Mouse (Mus musculus): ENCODE results near the gene Cacna1s. TPM values are rescaled to one million over a fixed set of nuclear protein-coding genes. Genes with fewer than 3 reads are reported as not detected.
A peak's percentile ranks its signal among the peaks of the same experiment; 100 is the strongest.

The Cacna1s gene
- total and polyA plus RNA-seq, 2 experiments from 2014 or later: 0.57 to 0.71 TPM

- ATAC-seq (ENCODE audit: low FRiP score) (no peak), DNase-seq (ENCODE audit: low spot score) (peak; percentile 50)
- H3K4me1 ChIP-seq (ENCODE audit: insufficient read depth, low read length): no peaks in the 10 kb centered on the region
- H3K9me3 ChIP-seq (ENCODE audit: low read length): no peaks in the 10 kb centered on the region
- TF ChIP-seq CTCF (IDR thresholded peaks at IDR 0.05): peak; percentile 76
- no peaks in the 10 kb centered on the region for H3K36me3 ChIP-seq (ENCODE audit: insufficient read depth, low read length)
- WGBS: 9% methylated on average over 3 of the region's 3 CpGs
- H3K27me3 ChIP-seq (ENCODE audit: insufficient read depth, low read length): no peaks in the 10 kb centered on the region
- H3K27ac ChIP-seq (ENCODE audit: low read depth, low read length): no peak overlapping the region
- H3K4me2 ChIP-seq (ENCODE audit: low read depth, low read length, poor library complexity, severe bottlenecking): no peak overlapping the region
- H3K4me3 ChIP-seq (ENCODE audit: low read depth, low read length): no peak overlapping the region
- H3K9ac ChIP-seq (replicated peaks; ENCODE audit: low read length, poor library complexity, severe bottlenecking): no peak overlapping the region
These were observed 23.5 kb downstream of the Cacna1s start for GRCm38 (mm10) chr1:136076086-136076485.

GRCm38 (mm10) chr1:136077656-136078055 is 25.1 kb downstream of the Cacna1s start:
- no peak overlapping the region; the same call in 1 of the 2 replicates for H3K27ac ChIP-seq (ENCODE audit: low read depth, low read length)
- no peaks in the 10 kb centered on the region for H3K27me3 ChIP-seq (ENCODE audit: insufficient read depth, low read length)
- TF ChIP-seq CTCF (IDR thresholded peaks at IDR 0.05): no peak
- 64% methylated on average over 4 of the region's 4 CpGs for WGBS
- H3K4me2 ChIP-seq (ENCODE audit: low read depth, low read length, poor library complexity, severe bottlenecking): no peak overlapping the region
- H3K36me3 ChIP-seq (ENCODE audit: insufficient read depth, low read length): no peaks in the 10 kb centered on the region
- no peak for ATAC-seq (ENCODE audit: low FRiP score)
- H3K4me1 ChIP-seq (ENCODE audit: insufficient read depth, low read length): no peaks in the 10 kb centered on the region
- H3K9ac ChIP-seq (replicated peaks; ENCODE audit: low read length, poor library complexity, severe bottlenecking): no peak overlapping the region
- DNase-seq (ENCODE audit: low spot score): no peak
- H3K9me3 ChIP-seq (ENCODE audit: low read length): 0 out of 2 replicates have a peak, but pooled peaks cover 3% of the 10 kb centered on the region
- no peak overlapping the region for H3K4me3 ChIP-seq (ENCODE audit: low read depth, low read length)

- TF ChIP-seq CTCF (IDR thresholded peaks at IDR 0.05): no peak
- 85% methylated on average over 1 of the region's 1 CpGs for WGBS
- DNase-seq (ENCODE audit: low spot score): no peak
- Histone ChIP-seq H3K27ac (ENCODE audit: low read depth, low read length) (no peak overlapping the region), H3K9ac (replicated peaks; ENCODE audit: low read length, poor library complexity, severe bottlenecking) (no peak overlapping the region), H3K4me1 (ENCODE audit: insufficient read depth, low read length) (no peaks in the 10 kb centered on the region), H3K36me3 (ENCODE audit: insufficient read depth, low read length) (no peaks in the 10 kb centered on the region), H3K4me3 (ENCODE audit: low read depth, low read length) (no peak overlapping the region), H3K27me3 (ENCODE audit: insufficient read depth, low read length) (no peaks in the 10 kb centered on the region), H3K4me2 (ENCODE audit: low read depth, low read length, poor library complexity, severe bottlenecking) (no peak overlapping the region), H3K9me3 (ENCODE audit: low read length) (0 out of 2 replicates have a peak, but pooled peaks cover 3% of the 10 kb centered on the region)
- ATAC-seq (ENCODE audit: low FRiP score): no peak
These were observed 28.6 kb downstream of the Cacna1s start for GRCm38 (mm10) chr1:136081161-136081560.

GRCm38 (mm10) chr1:136085988-136086685 is 33.6 kb downstream of the Cacna1s start:
- 87% methylated on average over 3 of the region's 3 CpGs for WGBS

GRCm38 (mm10) chr1:136089368-136090165 is 37.0 kb downstream of the Cacna1s start:
- ATAC-seq (ENCODE audit: low FRiP score) (peak; percentile 63; the same call in 1 of the 2 replicates), DNase-seq (ENCODE audit: low spot score) (peak; percentile 10)
- H3K27ac ChIP-seq (ENCODE audit: low read depth, low read length): peak overlapping the region; percentile 63
- H3K4me2 ChIP-seq (ENCODE audit: low read depth, low read length, poor library complexity, severe bottlenecking): no peak overlapping the region
- no peaks in the 10 kb centered on the region for H3K9me3 ChIP-seq (ENCODE audit: low read length)
- no peaks in the 10 kb centered on the region for H3K36me3 ChIP-seq (ENCODE audit: insufficient read depth, low read length)
- WGBS: 54% methylated on average over 9 of the region's 9 CpGs
- peaks cover 8% of the 10 kb centered on the region; the same call in 1 of the 2 replicates for H3K4me1 ChIP-seq (ENCODE audit: insufficient read depth, low read length)
- H3K4me3 ChIP-seq (ENCODE audit: low read depth, low read length): no peak overlapping the region
- no peaks in the 10 kb centered on the region for H3K27me3 ChIP-seq (ENCODE audit: insufficient read depth, low read length)
- TF ChIP-seq CTCF (IDR thresholded peaks at IDR 0.05): no peak
- no peak overlapping the region for H3K9ac ChIP-seq (replicated peaks; ENCODE audit: low read length, poor library complexity, severe bottlenecking)

More at GRCm38 (mm10) chr1:136085988-136086685, 33.6 kb downstream of the Cacna1s start:
- no peak for ATAC-seq (ENCODE audit: low FRiP score)
- Histone ChIP-seq H3K4me2 (ENCODE audit: low read depth, low read length, poor library complexity, severe bottlenecking) (no peak overlapping the region), H3K9ac (replicated peaks; ENCODE audit: low read length, poor library complexity, severe bottlenecking) (no peak overlapping the region), H3K4me1 (ENCODE audit: insufficient read depth, low read length) (peaks cover 8% of the 10 kb centered on the region; the same call in 1 of the 2 replicates), H3K4me3 (ENCODE audit: low read depth, low read length) (no peak overlapping the region), H3K36me3 (ENCODE audit: insufficient read depth, low read length) (no peaks in the 10 kb centered on the region), H3K27ac (ENCODE audit: low read depth, low read length) (no peak overlapping the region), H3K27me3 (ENCODE audit: insufficient read depth, low read length) (no peaks in the 10 kb centered on the region), H3K9me3 (ENCODE audit: low read length) (0 out of 2 replicates have a peak, but pooled peaks cover 3% of the 10 kb centered on the region)
- no peak for DNase-seq (ENCODE audit: low spot score)
- TF ChIP-seq CTCF (IDR thresholded peaks at IDR 0.05): no peak

GRCm38 (mm10) chr1:136093726-136094125 is 41.2 kb downstream of the Cacna1s start:
- H3K36me3 ChIP-seq (ENCODE audit: insufficient read depth, low read length): no peaks in the 10 kb centered on the region
- ATAC-seq (ENCODE audit: low FRiP score): no peak
- DNase-seq (ENCODE audit: low spot score): no peak
- TF ChIP-seq CTCF (IDR thresholded peaks at IDR 0.05): no peak
- no peaks in the 10 kb centered on the region for H3K27me3 ChIP-seq (ENCODE audit: insufficient read depth, low read length)
- peaks cover 8% of the 10 kb centered on the region; the same call in 1 of the 2 replicates for H3K4me1 ChIP-seq (ENCODE audit: insufficient read depth, low read length)
- H3K9me3 ChIP-seq (ENCODE audit: low read length): no peaks in the 10 kb centered on the region
- no peak overlapping the region for H3K27ac ChIP-seq (ENCODE audit: low read depth, low read length)
- H3K4me2 ChIP-seq (ENCODE audit: low read depth, low read length, poor library complexity, severe bottlenecking): no peak overlapping the region
- no peak overlapping the region for H3K9ac ChIP-seq (replicated peaks; ENCODE audit: low read length, poor library complexity, severe bottlenecking)
- no peak overlapping the region for H3K4me3 ChIP-seq (ENCODE audit: low read depth, low read length)
- 76% methylated on average over 3 of the region's 3 CpGs for WGBS

Data from midbrain, postnatal 0 days (tissue).